Mouse (Mus musculus) adrenal gland, postnatal 36 days (tissue): ENCODE data around the gene Atat1. TPM values are rescaled to one million over a fixed set of nuclear protein-coding genes. Genes with fewer than 3 reads are reported as not detected.
A peak's percentile ranks its signal among the peaks of the same experiment; 100 is the strongest.

Source experiments
- DNase-seq, 2 experiments: peaks; one replicate each; pipeline ENCODE4 v3.0.0; 2021; ENCODE audit warnings: mixed read lengths in 1 of 2
- total RNA-seq, 2 experiments: library from RNA; stranded (reverse); gene quantifications; 2 replicates each; pipeline ENCODE4 v1.2.3; 2021

Gene Atat1
- total RNA-seq, 2 experiments from 2014 or later, result 26.0 to 33.0 TPM

- DNase-seq, result peak in 1 of 2 experiments; percentile 28
These were observed 7.8 kb upstream of the Atat1 start for GRCm38 (mm10) chr17:35917463-35918251.

GRCm38 (mm10) chr17:35917143-35917462 is 7.2 kb upstream of the Atat1 start:
- DNase-seq, result peak; percentile 35 to 47

GRCm38 (mm10) chr17:35916297-35917142 is 6.6 kb upstream of the Atat1 start, which contains the start of the genes Mrps18b and Ppp1r10:
Gene Mrps18b, minus strand, starts transcription at chr17:35916389.
Gene Ppp1r10, plus strand, starts transcription at chr17:35916434.
- DNase-seq, result peak; percentile 98 to 99

GRCm38 (mm10) chr17:35915538-35916296 is 5.8 kb upstream of the Atat1 start:
- no peak for DNase-seq

GRCm38 (mm10) chr17:35914975-35915374 is 5.1 kb upstream of the Atat1 start:
- DNase-seq, result no peak

- peak in 1 of 2 experiments; percentile 15 for DNase-seq
These were observed 523 bp downstream of the Atat1 start for GRCm38 (mm10) chr17:35909186-35909918.

GRCm38 (mm10) chr17:35907609-35908008 is 2.3 kb downstream of the Atat1 start:
- no peak for DNase-seq

GRCm38 (mm10) chr17:35905587-35905986 is 4.3 kb downstream of the Atat1 start:
- no peak for DNase-seq

- no peak for DNase-seq
These were observed 5.9 kb downstream of the Atat1 start for GRCm38 (mm10) chr17:35903992-35904355.

GRCm38 (mm10) chr17:35903343-35903991 is 6.4 kb downstream of the Atat1 start:
- DNase-seq, result peak; percentile 43 to 47

- DNase-seq, result no peak
These were observed 9.2 kb downstream of the Atat1 start for GRCm38 (mm10) chr17:35900636-35901035.

GRCm38 (mm10) chr17:35897644-35898573 is 12.0 kb downstream of the Atat1 start:
- no peak for DNase-seq

- peak; percentile 93 to 95 for DNase-seq
These were observed 12.9 kb downstream of the Atat1 start, which contains the start of gene 2310061I04Rik for GRCm38 (mm10) chr17:35896781-35897643. Gene 2310061I04Rik, minus strand, starts transcription at chr17:35897431.

- no peak for DNase-seq
These were observed 22.1 kb downstream of the Atat1 start for GRCm38 (mm10) chr17:35887725-35888124.

GRCm38 (mm10) chr17:35883777-35884176 is 26.1 kb downstream of the Atat1 start:
- no peak for DNase-seq

GRCm38 (mm10) chr17:35882924-35883323 is 27.0 kb downstream of the Atat1 start:
- DNase-seq, result no peak

- peak; percentile 96 to 98 for DNase-seq
These were observed 30.4 kb downstream of the Atat1 start, which contains the start of gene Dhx16 for GRCm38 (mm10) chr17:35879245-35880057. Gene Dhx16, plus strand, starts transcription at chr17:35879819.

- DNase-seq, result peak in 1 of 2 experiments; percentile 33
These were observed 35.2 kb downstream of the Atat1 start for GRCm38 (mm10) chr17:35874721-35875120.
